Mouse (Mus musculus) T-cell, adult 2 months (primary cell): ENCODE results near the gene Cxcl12.

Experiments
- DNase-seq: peaks from one replicate; pipeline ENCODE4 v3.0.0; 2022; ENCODE audit warnings: low spot score

Cxcl12 gene

DNA sequence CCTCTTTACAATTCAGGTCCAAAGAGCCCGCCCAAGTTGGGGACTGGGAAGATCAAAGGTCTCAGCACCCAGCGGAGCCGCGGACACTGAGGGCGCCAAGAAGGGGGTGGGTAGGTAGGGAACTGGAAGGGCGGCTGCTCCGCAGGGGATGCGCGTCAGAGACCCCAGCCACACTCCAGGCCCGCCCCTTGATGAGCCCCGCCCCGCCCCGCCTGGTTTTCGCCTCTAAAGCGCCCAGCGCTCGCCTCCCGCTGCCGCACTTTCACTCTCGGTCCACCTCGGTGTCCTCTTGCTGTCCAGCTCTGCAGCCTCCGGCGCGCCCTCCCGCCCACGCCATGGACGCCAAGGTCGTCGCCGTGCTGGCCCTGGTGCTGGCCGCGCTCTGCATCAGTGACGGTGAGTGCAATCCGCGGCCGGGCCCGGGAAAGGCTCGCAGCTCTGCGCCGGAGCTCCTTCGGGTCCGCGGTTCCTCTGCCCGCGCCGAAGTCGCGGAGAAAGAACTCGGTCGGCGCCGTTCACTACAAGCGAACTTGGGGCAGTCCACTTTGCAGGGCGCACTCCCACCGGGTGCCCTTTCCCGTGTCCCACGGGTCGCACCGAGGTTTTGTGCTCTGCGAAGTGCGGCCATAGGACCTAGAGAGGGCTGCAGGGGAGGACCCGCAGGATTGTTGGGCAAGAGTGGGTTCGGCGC, at the start of gene Cxcl12:
Gene Cxcl12 (plus strand): TSS at position 215 of the 691 bp plus-strand sequence.
- no peak for DNase-seq

DNA sequence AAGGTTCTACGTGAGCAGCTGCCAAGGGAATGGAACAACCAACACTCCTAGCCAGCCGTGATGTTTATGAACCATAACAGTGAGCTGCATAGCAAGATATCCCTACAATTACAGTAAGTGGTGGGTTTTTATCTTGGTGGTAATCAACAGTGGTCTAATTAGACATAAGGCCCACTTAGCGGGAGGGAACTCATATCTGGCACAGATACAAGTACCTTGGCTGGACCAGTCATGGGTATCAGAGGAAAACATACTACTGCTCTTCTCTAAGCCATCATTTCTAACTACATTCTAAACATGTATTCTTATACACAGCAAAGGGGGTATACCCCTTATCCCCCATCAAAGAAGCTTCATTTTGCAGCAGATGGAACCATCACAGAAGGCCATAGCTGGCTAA, 46.3 kb upstream of the Cxcl12 start:
- no peak for DNase-seq

DNA sequence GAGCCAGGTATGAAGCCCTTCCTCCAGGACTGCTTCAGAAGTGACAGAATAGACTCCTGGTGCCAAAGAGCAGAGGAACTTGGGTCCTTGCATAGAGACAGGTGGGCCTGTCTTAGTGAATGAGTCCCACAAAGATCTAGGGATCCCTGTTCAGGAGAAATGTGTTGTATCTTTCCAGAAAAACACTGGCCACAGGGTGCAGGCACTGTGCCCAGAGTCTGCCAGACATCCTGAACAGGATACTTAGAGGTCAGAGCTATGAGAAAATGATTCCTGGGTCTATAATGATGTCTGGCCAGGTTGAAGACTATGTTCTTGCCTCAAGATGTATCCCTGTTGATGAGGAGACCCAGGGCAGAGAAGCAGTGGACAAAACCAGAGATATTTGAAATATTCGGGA, 42.0 kb upstream of the Cxcl12 start:
- no peak for DNase-seq

GRCm38 (mm10) chr6:117129443-117129842, 38.9 kb upstream of the Cxcl12 start:
- no peak for DNase-seq

GRCm38 (mm10) chr6:117130680-117131111, 37.6 kb upstream of the Cxcl12 start:
- no peak for DNase-seq

- no peak for DNase-seq
Measured at GRCm38 (mm10) chr6:117134526-117134925, 33.8 kb upstream of the Cxcl12 start.

- DNase-seq: no peak
Measured at GRCm38 (mm10) chr6:117137735-117138134, 30.6 kb upstream of the Cxcl12 start.

- DNase-seq: no peak
Measured at GRCm38 (mm10) chr6:117140907-117141306, 27.4 kb upstream of the Cxcl12 start.

- no peak for DNase-seq
Measured at GRCm38 (mm10) chr6:117146951-117147350, 21.4 kb upstream of the Cxcl12 start.

DNA sequence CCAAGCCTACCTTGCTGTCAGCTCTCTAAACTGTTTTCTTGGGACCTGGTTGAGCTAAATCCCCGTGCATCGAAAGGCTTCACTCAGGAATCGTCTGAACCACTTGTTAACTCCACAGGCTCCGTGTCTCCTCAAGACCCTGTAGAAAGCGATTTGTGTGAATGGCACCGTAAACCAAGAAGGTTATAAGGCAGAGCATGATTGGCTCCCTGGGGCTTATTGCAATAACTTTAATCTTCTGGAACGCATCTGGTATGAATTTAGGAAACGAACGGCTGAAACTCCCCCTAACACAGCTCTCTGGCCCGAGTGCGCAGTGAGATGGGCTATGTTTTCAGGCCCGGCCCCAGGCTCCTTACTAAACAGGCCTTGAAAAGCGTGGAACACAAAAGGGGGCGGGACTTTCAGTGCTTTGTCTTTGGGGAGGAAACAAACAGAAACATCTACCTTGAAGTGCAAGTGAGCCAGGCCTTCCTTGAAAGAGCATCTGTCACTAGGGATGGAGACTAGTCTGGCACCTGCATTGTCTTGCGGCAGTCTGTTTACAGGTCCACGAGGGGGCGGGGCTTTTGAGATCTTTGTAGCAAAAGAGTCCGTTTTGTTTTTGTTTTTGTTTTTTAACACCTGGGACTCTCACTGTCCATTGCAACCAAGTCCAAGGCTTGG, 16.7 kb upstream of the Cxcl12 start:
- DNase-seq: no peak

DNA sequence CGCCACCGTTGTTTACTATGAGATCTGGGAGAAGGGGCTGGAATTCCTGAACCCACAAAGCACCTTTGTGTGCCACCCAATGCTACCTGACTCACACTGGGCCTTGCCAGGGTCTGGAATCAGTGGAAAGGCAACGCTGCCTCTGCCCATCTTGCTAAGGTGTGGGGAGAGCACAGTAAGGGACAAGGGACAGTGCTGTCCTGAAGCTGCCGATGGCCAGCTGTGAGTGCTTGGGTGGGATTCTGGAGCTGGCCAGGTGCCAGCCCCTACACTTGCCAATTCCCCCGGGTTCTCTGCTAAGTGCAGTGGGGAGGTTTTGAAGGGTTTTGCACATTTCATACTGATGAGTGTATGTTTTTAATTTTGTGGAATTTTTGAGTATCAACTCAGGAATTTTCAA, 15.3 kb upstream of the Cxcl12 start:
- DNase-seq: no peak

DNA sequence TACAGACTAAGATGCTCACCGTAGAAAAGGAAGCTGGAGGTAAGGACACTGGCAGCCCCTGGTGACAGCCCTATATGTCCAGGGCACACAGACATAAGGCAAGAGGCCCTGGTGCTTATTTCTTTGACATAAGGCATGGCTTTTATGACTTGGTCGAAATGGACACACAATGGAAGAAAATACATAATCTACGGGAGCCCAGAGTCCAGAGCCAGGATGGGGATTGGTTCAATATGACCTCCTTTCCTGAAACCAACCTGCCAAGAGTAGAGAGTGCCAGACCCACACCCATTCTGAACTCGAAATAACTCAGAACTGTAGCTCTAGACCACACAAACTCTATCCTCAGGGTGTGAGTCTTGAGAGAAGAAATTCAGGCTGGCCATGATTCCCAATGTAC, 11.5 kb upstream of the Cxcl12 start:
- no peak for DNase-seq

DNA sequence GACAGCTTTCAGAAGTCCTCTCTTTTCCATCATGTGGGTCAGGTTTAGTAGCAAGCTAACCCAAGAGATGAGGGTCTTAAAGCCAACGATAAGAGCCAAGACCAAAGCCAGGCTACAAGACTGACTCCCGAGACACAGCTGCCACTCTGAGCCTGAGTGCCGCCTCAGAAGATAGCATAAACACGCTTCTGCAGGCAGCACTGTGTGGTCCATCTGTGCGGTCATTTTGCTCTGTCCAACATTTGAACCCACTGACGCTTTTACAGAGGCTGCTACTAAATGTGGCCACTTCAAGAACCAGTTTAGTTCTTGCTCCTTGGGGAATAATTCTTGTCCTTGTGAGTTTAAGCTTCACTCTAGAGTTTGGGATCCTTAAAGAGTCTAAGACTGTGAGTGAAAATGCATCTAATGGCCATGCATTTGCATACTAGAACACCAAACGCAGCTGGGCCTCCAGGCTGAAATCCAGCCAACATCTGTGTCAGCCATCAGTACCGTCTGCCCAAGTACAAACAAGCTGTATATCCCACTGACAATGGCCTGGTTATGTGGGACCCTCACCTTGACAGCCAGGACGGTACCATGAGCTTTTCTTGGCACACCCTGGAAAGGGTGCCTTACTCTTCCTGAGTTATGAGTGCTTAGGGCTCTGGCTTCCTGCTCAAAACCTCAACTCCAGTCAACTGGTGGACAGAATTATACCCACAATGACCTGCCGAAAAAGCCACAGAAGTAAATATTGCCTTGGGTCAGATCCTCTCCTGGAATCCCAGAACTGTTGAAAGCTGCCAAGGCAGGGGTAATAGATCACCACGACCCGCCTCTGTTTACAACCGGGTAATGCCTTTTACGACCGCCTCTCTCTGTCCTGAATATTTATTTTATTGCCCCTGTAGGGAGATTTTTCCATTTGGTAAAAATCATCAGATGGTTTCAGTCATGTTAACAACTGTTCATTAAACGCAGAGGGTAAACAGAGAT, 8.3 kb upstream of the Cxcl12 start:
- no peak for DNase-seq

DNA sequence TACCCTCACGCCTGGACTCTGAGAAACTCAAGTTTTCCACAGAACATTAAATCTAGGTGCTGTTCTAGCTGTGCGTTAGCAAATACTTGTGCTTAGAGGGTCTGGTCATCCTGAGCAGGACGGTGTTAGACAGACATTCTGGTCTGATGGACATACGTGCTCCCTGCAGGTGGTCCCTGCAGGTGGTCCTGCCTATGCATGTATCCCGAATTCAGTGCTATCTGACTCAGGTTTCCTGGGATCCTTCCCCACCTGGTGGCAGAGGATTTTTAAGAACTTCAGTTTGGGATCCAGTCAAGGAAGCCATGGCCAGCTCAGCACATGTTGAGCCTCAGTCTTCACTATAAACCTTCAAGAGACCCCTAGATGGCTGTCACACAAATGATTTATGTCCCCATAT, 4.8 kb upstream of the Cxcl12 start:
- DNase-seq: no peak

- DNase-seq: peak; percentile 9
Measured at GRCm38 (mm10) chr6:117166581-117167425, 1.5 kb upstream of the Cxcl12 start.

DNA sequence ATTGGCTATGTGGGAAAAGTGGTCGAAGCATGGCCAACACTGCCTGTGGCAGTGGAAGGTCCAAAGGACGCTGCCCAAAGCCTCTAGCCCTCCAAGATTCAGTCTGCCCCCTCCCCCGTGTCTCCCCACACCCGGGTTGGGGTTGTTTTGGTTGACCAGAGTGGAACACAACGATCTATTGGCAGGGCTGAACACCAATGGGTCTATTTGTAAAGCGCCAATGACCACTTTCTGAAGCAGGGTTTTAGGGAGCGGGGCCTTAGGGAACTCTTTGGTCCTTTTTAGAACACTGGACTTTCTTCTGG, 957 bp upstream of the Cxcl12 start:
- DNase-seq: no peak

DNA sequence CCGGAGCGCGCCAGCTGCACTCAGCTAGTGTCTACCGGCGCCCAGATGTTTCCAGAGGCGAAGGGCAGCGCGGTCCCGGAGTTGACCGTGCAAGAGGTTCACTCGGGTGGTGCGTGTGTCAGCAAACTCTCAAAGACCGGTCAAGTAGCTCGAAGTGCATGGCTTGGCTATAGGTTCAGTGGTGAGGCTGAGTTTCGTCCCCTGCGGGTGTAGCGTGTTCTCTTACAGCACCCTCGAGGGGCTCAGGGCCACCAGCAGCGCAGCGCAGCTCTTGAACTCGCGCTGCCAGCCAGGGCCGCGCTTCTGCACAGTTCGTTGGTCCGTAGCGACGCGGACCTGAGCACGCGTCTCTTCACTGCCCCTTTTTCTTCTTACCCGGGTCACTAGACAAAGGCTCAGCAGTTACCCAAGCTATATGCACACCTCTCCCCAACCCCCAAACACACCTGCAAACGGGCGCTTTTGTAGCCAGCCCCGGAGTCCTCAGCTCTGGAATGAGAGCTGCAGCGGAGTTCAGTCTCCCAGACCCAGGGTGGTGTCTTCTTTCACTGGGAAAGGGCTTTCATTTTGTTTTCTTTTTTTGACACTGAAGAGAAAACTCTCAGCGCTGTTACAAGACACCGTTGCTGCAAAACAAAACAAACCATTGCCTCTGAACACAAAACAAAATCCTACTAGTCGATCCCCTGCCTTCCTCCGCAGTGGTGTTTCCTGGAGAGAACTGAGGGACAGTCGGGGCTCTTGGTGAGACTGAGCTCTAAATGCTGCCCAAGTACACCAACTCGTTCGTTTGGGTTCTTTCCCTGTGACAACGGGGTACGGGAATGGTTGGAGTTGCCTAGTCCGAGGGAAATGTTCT, 945 bp downstream of the Cxcl12 start:
- no peak for DNase-seq

DNA sequence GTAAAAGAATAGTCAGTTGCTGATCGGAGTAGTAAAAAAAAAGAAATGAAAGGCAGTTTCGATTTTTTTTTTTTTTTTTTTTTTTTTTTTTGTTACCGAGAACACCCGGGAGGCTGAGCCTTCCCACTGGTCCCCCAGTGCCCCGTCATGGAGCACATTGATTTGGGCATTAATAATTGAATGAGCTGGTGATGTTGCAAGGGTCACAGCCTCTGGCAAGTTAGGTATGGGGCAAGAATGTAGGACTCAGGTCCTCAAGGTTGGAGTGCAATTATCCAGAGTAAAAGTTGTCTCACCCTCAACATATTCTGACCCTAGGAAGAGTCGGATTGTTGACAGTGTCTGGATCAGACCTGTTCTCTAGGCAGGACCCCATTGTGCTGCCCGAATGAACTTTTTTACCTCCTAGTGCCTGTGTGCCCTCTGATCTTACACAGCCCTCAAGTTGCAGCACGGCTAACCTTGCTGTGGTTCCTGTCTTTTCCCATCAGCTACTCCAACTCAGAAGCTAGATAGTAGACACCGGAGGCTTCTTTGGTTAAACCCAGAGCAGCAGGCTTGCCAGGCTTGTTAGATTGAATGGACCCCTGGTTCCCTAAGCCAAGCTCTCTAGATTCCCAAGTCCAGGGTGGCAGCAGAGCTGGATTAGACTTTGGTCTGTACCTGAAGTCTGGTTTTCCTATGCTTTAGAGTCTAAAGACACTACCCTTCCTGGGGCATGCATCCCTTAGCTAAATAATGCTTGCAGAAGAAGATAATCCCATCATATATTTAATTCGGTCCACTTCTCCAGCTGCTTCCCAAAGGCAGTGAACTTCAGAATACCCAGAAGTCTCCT, 1.8 kb downstream of the Cxcl12 start:
- DNase-seq: no peak

- DNase-seq: no peak
Measured at GRCm38 (mm10) chr6:117172358-117172757, 4.0 kb downstream of the Cxcl12 start.

GRCm38 (mm10) chr6:117173876-117174275, 5.5 kb downstream of the Cxcl12 start:
- DNase-seq: no peak
